Mouse (Mus musculus): ENCODE data around the gene Rnf34. TPM values are rescaled to one million over a fixed set of nuclear protein-coding genes. Genes with fewer than 3 reads are reported as not detected.

Gene Rnf34
- total and polyA plus RNA-seq, 2 experiments from 2014 or later: 36.1 to 41.5 TPM

DNA sequence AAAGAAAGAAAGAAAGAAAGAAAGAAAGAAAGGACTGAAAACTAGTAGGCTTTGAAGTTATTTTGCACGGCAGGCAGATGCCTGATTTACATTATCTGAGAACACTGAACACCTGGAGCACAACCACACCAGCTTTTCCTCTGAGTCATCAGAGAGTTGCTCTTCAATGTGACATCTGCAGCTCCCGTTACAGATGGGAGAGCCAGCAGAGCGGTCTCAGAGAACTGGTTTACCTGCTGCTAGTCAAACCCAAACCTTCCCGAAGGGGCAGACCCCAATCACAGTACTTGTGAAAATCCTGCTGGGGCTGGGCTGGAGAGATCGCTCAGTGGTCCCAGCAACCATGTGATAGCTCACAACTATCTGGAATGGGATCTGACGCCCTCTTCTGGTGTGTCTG is 25.4 kb upstream of the Rnf34 start:
- Histone ChIP-seq H3K4me1 (ENCODE audit: insufficient read depth, low read length) (no peaks in the 10 kb centered on the region), H3K27me3 (ENCODE audit: insufficient read depth, low read length) (no peaks in the 10 kb centered on the region), H3K27ac (ENCODE audit: low read depth, low read length) (no peak overlapping the region), H3K9me3 (ENCODE audit: low read length) (no peaks in the 10 kb centered on the region), H3K4me3 (ENCODE audit: low read depth, low read length) (no peak overlapping the region), H3K36me3 (ENCODE audit: insufficient read depth, low read length) (no peaks in the 10 kb centered on the region), H3K9ac (replicated peaks; ENCODE audit: low read length, poor library complexity, severe bottlenecking) (no peak overlapping the region), H3K4me2 (ENCODE audit: low read depth, low read length, poor library complexity, severe bottlenecking) (no peak overlapping the region)
- no peak for TF ChIP-seq CTCF (IDR thresholded peaks at IDR 0.05)
- DNase-seq (ENCODE audit: low spot score): no peak
- 66% methylated on average over 6 of the region's 6 CpGs for WGBS
- no peak for ATAC-seq (ENCODE audit: low FRiP score)

DNA sequence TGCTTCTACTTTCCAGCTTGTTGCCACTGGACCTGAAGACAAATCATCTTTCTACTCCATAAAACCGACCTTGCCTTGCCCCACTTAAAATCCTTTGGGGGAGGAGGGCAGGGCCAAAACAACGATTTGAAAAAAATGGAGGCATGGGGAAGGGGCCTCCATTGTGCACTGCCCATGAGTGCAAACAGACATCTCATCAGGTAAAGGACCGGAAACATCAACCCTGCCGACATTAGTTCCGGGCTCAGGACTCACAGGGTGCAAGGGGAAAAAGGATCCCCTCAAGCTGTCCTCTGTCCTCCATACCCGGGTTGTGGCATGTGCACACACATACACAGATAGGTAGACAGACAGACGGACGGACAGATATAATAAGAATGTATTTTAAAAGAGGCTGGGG is 24.7 kb upstream of the Rnf34 start:
- Histone ChIP-seq H3K9ac (replicated peaks; ENCODE audit: low read length, poor library complexity, severe bottlenecking) (no peak overlapping the region), H3K4me3 (ENCODE audit: low read depth, low read length) (no peak overlapping the region), H3K9me3 (ENCODE audit: low read length) (no peaks in the 10 kb centered on the region), H3K36me3 (ENCODE audit: insufficient read depth, low read length) (no peaks in the 10 kb centered on the region), H3K4me2 (ENCODE audit: low read depth, low read length, poor library complexity, severe bottlenecking) (no peak overlapping the region), H3K4me1 (ENCODE audit: insufficient read depth, low read length) (no peaks in the 10 kb centered on the region), H3K27me3 (ENCODE audit: insufficient read depth, low read length) (no peaks in the 10 kb centered on the region), H3K27ac (ENCODE audit: low read depth, low read length) (no peak overlapping the region)
- DNase-seq (ENCODE audit: low spot score) (no peak), ATAC-seq (ENCODE audit: low FRiP score) (no peak)
- 82% methylated on average over 8 of the region's 8 CpGs for WGBS
- no peak for TF ChIP-seq CTCF (IDR thresholded peaks at IDR 0.05)

- no peaks in the 10 kb centered on the region for H3K36me3 ChIP-seq (ENCODE audit: insufficient read depth, low read length)
- no peaks in the 10 kb centered on the region for H3K4me1 ChIP-seq (ENCODE audit: insufficient read depth, low read length)
- ATAC-seq (ENCODE audit: low FRiP score) (no peak), DNase-seq (ENCODE audit: low spot score) (no peak)
- no peak overlapping the region for H3K9ac ChIP-seq (replicated peaks; ENCODE audit: low read length, poor library complexity, severe bottlenecking)
- no peak overlapping the region for H3K4me2 ChIP-seq (ENCODE audit: low read depth, low read length, poor library complexity, severe bottlenecking)
- no peak overlapping the region for H3K4me3 ChIP-seq (ENCODE audit: low read depth, low read length)
- no peaks in the 10 kb centered on the region for H3K27me3 ChIP-seq (ENCODE audit: insufficient read depth, low read length)
- no peak for TF ChIP-seq CTCF (IDR thresholded peaks at IDR 0.05)
- H3K9me3 ChIP-seq (ENCODE audit: low read length): no peaks in the 10 kb centered on the region
- WGBS: 85% methylated on average over 10 of the region's 10 CpGs
- no peak overlapping the region for H3K27ac ChIP-seq (ENCODE audit: low read depth, low read length)
Measured at GRCm38 (mm10) chr5:122832536-122832935, 17.3 kb upstream of the Rnf34 start.

DNA sequence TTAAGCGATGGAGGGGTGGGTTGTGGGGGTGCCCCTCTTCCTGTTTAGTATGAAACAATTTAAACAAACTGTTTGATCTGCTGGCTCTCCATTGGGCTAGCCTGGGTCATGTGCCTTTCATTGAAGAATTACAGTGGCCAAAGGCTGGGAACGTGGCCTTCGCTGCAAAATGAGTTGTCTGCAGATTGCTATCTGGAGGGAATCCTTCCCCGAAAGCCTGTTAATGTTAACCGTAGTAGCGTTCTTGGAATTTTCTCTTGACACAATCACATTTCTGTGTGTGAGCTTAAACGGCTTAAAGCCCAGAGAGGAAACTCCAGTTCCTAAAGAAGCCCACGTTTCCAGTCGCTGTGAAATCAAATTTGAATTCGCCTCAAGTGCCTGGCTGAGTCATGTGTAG is 16.9 kb upstream of the Rnf34 start:
- DNase-seq (ENCODE audit: low spot score) (no peak), ATAC-seq (ENCODE audit: low FRiP score) (no peak)
- H3K4me1 ChIP-seq (ENCODE audit: insufficient read depth, low read length): no peaks in the 10 kb centered on the region
- H3K27me3 ChIP-seq (ENCODE audit: insufficient read depth, low read length): no peaks in the 10 kb centered on the region
- H3K4me2 ChIP-seq (ENCODE audit: low read depth, low read length, poor library complexity, severe bottlenecking): no peak overlapping the region
- H3K27ac ChIP-seq (ENCODE audit: low read depth, low read length): no peak overlapping the region
- no peak overlapping the region for H3K9ac ChIP-seq (replicated peaks; ENCODE audit: low read length, poor library complexity, severe bottlenecking)
- no peaks in the 10 kb centered on the region for H3K9me3 ChIP-seq (ENCODE audit: low read length)
- H3K36me3 ChIP-seq (ENCODE audit: insufficient read depth, low read length): no peaks in the 10 kb centered on the region
- H3K4me3 ChIP-seq (ENCODE audit: low read depth, low read length): no peak overlapping the region
- no peak for TF ChIP-seq CTCF (IDR thresholded peaks at IDR 0.05)
- 80% methylated on average over 10 of the region's 10 CpGs for WGBS

DNA sequence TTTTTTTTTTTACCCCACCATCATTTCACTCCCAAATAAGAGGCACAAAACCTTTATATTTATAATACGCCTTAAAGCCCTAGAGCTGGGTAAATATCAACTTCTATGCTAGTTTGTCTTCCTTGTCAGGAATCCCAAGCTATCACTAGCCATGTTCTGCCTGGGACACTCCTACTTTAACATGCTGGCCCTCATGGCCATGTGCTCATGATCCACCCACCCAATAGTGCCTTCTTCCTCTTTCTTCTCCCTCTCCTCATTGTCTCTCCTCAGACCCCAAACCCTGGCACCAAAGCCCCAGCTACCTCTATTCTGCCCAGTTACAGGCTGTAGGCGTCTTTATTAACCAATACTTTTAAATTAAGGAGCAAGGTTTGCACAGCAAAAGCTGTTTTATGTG is 8.7 kb upstream of the Rnf34 start:
- DNase-seq (ENCODE audit: low spot score) (no peak), ATAC-seq (ENCODE audit: low FRiP score) (no peak)
- H3K4me2 ChIP-seq (ENCODE audit: low read depth, low read length, poor library complexity, severe bottlenecking): no peak overlapping the region
- no peak overlapping the region for H3K4me3 ChIP-seq (ENCODE audit: low read depth, low read length)
- no peaks in the 10 kb centered on the region for H3K27me3 ChIP-seq (ENCODE audit: insufficient read depth, low read length)
- no peak for TF ChIP-seq CTCF (IDR thresholded peaks at IDR 0.05)
- H3K9me3 ChIP-seq (ENCODE audit: low read length): no peaks in the 10 kb centered on the region
- H3K27ac ChIP-seq (ENCODE audit: low read depth, low read length): no peak overlapping the region
- H3K4me1 ChIP-seq (ENCODE audit: insufficient read depth, low read length): no peaks in the 10 kb centered on the region
- H3K9ac ChIP-seq (replicated peaks; ENCODE audit: low read length, poor library complexity, severe bottlenecking): no peak overlapping the region
- no peaks in the 10 kb centered on the region for H3K36me3 ChIP-seq (ENCODE audit: insufficient read depth, low read length)
- 90% methylated on average over 2 of the region's 2 CpGs for WGBS

- Histone ChIP-seq H3K27ac (ENCODE audit: low read depth, low read length) (no peak overlapping the region), H3K4me2 (ENCODE audit: low read depth, low read length, poor library complexity, severe bottlenecking) (no peak overlapping the region), H3K9ac (replicated peaks; ENCODE audit: low read length, poor library complexity, severe bottlenecking) (no peak overlapping the region), H3K4me1 (ENCODE audit: insufficient read depth, low read length) (no peaks in the 10 kb centered on the region), H3K4me3 (ENCODE audit: low read depth, low read length) (no peak overlapping the region), H3K9me3 (ENCODE audit: low read length) (no peaks in the 10 kb centered on the region), H3K36me3 (ENCODE audit: insufficient read depth, low read length) (no peaks in the 10 kb centered on the region), H3K27me3 (ENCODE audit: insufficient read depth, low read length) (no peaks in the 10 kb centered on the region)
- 82% methylated on average over 5 of the region's 5 CpGs for WGBS
- TF ChIP-seq CTCF (IDR thresholded peaks at IDR 0.05): no peak
- ATAC-seq (ENCODE audit: low FRiP score): no peak
- DNase-seq (ENCODE audit: low spot score): no peak
Measured at GRCm38 (mm10) chr5:122843799-122844198, 6.0 kb upstream of the Rnf34 start.

Measured in midbrain, postnatal 0 days (tissue).